Mouse (Mus musculus) heart, embryonic 14.5 days (tissue): ENCODE data around the gene B9d1. TPM values are rescaled to one million over a fixed set of nuclear protein-coding genes. Genes with fewer than 3 reads are reported as not detected.

Source experiments
- ATAC-seq: fragments of 200-750 bp; cut with Nextera tagmentation; 2 replicates; pipeline ENCODE4 v1.8.0; 2017; ENCODE audit warnings: low read depth, moderate TSS enrichment; ENCODE audit not compliant: insufficient number of reproducible peaks, insufficient read depth, low FRiP score
- H3K27ac ChIP-seq, 2 experiments: fragments of 200-500 bp in 1 of 2; fragments of 300-500 bp in 1 of 2; sonication (generic) in 1 of 2; replicated peaks in 1 of 2; 2 replicates each; pipeline ENCODE4 v1.5.1; 2012 to 2014; ENCODE audit warnings: low read depth in 2 of 2, low read length in 2 of 2, control low read depth in 1 of 2, mild to moderate bottlenecking in 1 of 2, mixed read lengths in 1 of 2; ENCODE audit not compliant: control insufficient read depth in 1 of 2, insufficient read depth in 1 of 2
- H3K27me3 ChIP-seq: fragments of 300-500 bp; sonication (generic); 2 replicates; pipeline ENCODE4 v1.6.1; 2014; ENCODE audit warnings: mild to moderate bottlenecking, low read length, control low read depth; ENCODE audit not compliant: control insufficient read depth, insufficient read depth
- H3K36me3 ChIP-seq: fragments of 300-500 bp; sonication (generic); 2 replicates; pipeline ENCODE4 v1.6.1; 2014; ENCODE audit warnings: mild to moderate bottlenecking, control low read depth, low read length, mixed read lengths; ENCODE audit not compliant: control insufficient read depth, insufficient read depth
- H3K4me1 ChIP-seq, 2 experiments: fragments of 200-500 bp in 1 of 2; fragments of 300-500 bp in 1 of 2; sonication (generic) in 1 of 2; 2 replicates each; pipeline ENCODE4 v1.6.1; 2012 to 2014; ENCODE audit warnings: low read length in 2 of 2, control low read depth in 1 of 2, mixed read lengths in 1 of 2; ENCODE audit not compliant: control insufficient read depth in 2 of 2, insufficient read depth in 2 of 2
- H3K4me2 ChIP-seq: fragments of 300-500 bp; sonication (generic); 2 replicates; pipeline ENCODE4 v1.6.1; 2014; ENCODE audit warnings: mild to moderate bottlenecking, low read length
- H3K4me3 ChIP-seq, 2 experiments: fragments of 200-500 bp in 1 of 2; fragments of 300-500 bp in 1 of 2; sonication (generic) in 1 of 2; 2 replicates each; pipeline ENCODE4 v1.5.1; 2012 to 2014; ENCODE audit warnings: low read length in 2 of 2, mild to moderate bottlenecking in 2 of 2, control low read depth in 1 of 2, low read depth in 1 of 2, moderate library complexity in 1 of 2; ENCODE audit not compliant: control insufficient read depth in 1 of 2, insufficient read depth in 1 of 2
- H3K9ac ChIP-seq: fragments of 300-500 bp; sonication (generic); 2 replicates; pipeline ENCODE4 v1.6.1; 2014; ENCODE audit warnings: mild to moderate bottlenecking, low read length
- H3K9me3 ChIP-seq: fragments of 300-500 bp; sonication (generic); 2 replicates; pipeline ENCODE4 v1.6.1; 2016; ENCODE audit warnings: low read length, control low read depth; ENCODE audit not compliant: control insufficient read depth
- WGBS: fragments of 180-500 bp; shearing (Covaris S2); extraction: QIAGEN DNeasy Blood & Tissue Kit; methylation state at CpG from one replicate; pipeline ENCODE4 v1.1.7; 2014; 5-methylcytosine and 5-hydroxymethylcytosine counted together
- polyA plus RNA-seq: library from polyadenylated mRNA; unstranded; fragments of >200 nt; fragmentation: Nextera tagmentation; extraction: Ambion mirVana; gene quantifications from 2 replicates; pipeline ENCODE4 v1.2.1, GENCODE M21; 2014

The B9d1 gene
- polyA plus RNA-seq, 1 experiment from 2014 or later, result 13.3 TPM

GRCm38 (mm10) chr11:61498736-61499504 is 6.0 kb upstream of the B9d1 start:
- Histone ChIP-seq H3K9ac (no peak overlapping the region), H3K27ac (peak overlapping the region; percentile 64 to 67), H3K9me3 (no peaks in the 10 kb centered on the region), H3K27me3 (no peaks in the 10 kb centered on the region), H3K4me1 (peaks cover 7 to 10% of the 10 kb centered on the region in 2 experiments; a peak in 3 of 4 replicates), H3K36me3 (no peaks in the 10 kb centered on the region), H3K4me3 (no peak overlapping the region), H3K4me2 (peak overlapping the region; percentile 16; the same call in 1 of the 2 replicates)
- 51% methylated on average over 6 of the region's 6 CpGs for WGBS
- no peak for ATAC-seq

GRCm38 (mm10) chr11:61503933-61504332 is 1.0 kb upstream of the B9d1 start:
- H3K4me2 ChIP-seq, result no peak overlapping the region
- no peak overlapping the region for H3K4me3 ChIP-seq
- no peaks in the 10 kb centered on the region for H3K36me3 ChIP-seq
- peaks cover 7 to 11% of the 10 kb centered on the region in 2 experiments for H3K4me1 ChIP-seq
- no peak overlapping the region for H3K9ac ChIP-seq
- ATAC-seq, result no peak
- WGBS, result 82% methylated on average over 8 of the region's 8 CpGs
- H3K9me3 ChIP-seq, result no peaks in the 10 kb centered on the region
- H3K27me3 ChIP-seq, result no peaks in the 10 kb centered on the region
- H3K27ac ChIP-seq, result no peak overlapping the region

- WGBS, result 41% methylated on average over 3 of the region's 3 CpGs
- H3K27ac ChIP-seq, result no peak overlapping the region
- ATAC-seq, result no peak
Measured at GRCm38 (mm10) chr11:61514953-61515352, 10.0 kb downstream of the B9d1 start.

GRCm38 (mm10) chr11:61517971-61518370 is 13.0 kb downstream of the B9d1 start:
- Histone ChIP-seq H3K9ac (no peak overlapping the region), H3K27me3 (no peaks in the 10 kb centered on the region), H3K4me3 (no peak overlapping the region), H3K4me1 (peaks cover 3 to 11% of the 10 kb centered on the region in 2 experiments), H3K36me3 (peaks cover 57% of the 10 kb centered on the region), H3K27ac (no peak overlapping the region), H3K4me2 (no peak overlapping the region), H3K9me3 (no peaks in the 10 kb centered on the region)
- WGBS, result 90% methylated on average over 1 of the region's 1 CpGs
- ATAC-seq, result no peak

More at GRCm38 (mm10) chr11:61514953-61515352, 10.0 kb downstream of the B9d1 start:
- Histone ChIP-seq H3K36me3 (peaks cover 33% of the 10 kb centered on the region), H3K27me3 (no peaks in the 10 kb centered on the region), H3K9me3 (no peaks in the 10 kb centered on the region), H3K4me2 (no peak overlapping the region), H3K4me1 (peaks cover 3 to 11% of the 10 kb centered on the region in 2 experiments), H3K9ac (no peak overlapping the region), H3K4me3 (no peak overlapping the region)

GRCm38 (mm10) chr11:61518871-61519270 is 13.9 kb downstream of the B9d1 start:
- H3K4me3 ChIP-seq, result no peak overlapping the region
- no peaks in the 10 kb centered on the region for H3K27me3 ChIP-seq
- no peak overlapping the region for H3K4me2 ChIP-seq
- H3K4me1 ChIP-seq, result peaks cover 3 to 11% of the 10 kb centered on the region in 2 experiments
- no peak for ATAC-seq
- H3K27ac ChIP-seq, result no peak overlapping the region
- H3K36me3 ChIP-seq, result peaks cover 60% of the 10 kb centered on the region
- WGBS, result 62% methylated on average over 3 of the region's 3 CpGs
- no peaks in the 10 kb centered on the region for H3K9me3 ChIP-seq
- H3K9ac ChIP-seq, result no peak overlapping the region

GRCm38 (mm10) chr11:61519484-61520107 is 14.7 kb downstream of the B9d1 start:
- Histone ChIP-seq H3K4me1 (peaks cover 3 to 11% of the 10 kb centered on the region in 2 experiments), H3K4me3 (no peak overlapping the region), H3K27me3 (no peaks in the 10 kb centered on the region), H3K36me3 (peaks cover 62% of the 10 kb centered on the region), H3K9me3 (no peaks in the 10 kb centered on the region), H3K27ac (no peak overlapping the region), H3K4me2 (no peak overlapping the region), H3K9ac (no peak overlapping the region)
- no peak for ATAC-seq
- 82% methylated on average over 3 of the region's 3 CpGs for WGBS

GRCm38 (mm10) chr11:61526872-61527271 is 21.9 kb downstream of the B9d1 start:
- no peaks in the 10 kb centered on the region for H3K9me3 ChIP-seq
- ATAC-seq, result no peak
- no peak overlapping the region for H3K9ac ChIP-seq
- no peaks in the 10 kb centered on the region for H3K27me3 ChIP-seq
- peaks cover 2 to 4% of the 10 kb centered on the region in 2 experiments; a peak in 2 of 4 replicates for H3K4me1 ChIP-seq
- no peak overlapping the region for H3K4me2 ChIP-seq
- WGBS, result 67% methylated on average over 1 of the region's 1 CpGs
- H3K4me3 ChIP-seq, result no peak overlapping the region
- no peak overlapping the region for H3K27ac ChIP-seq
- H3K36me3 ChIP-seq, result peaks cover 42% of the 10 kb centered on the region
